Mouse (Mus musculus) 3134 (cell line): Measurements from ENCODE around the gene Hdac4.
A peak's percentile ranks its signal among the peaks of the same experiment; 100 is the strongest.

Experiments used
- DNase-seq: peaks from one replicate; pipeline ENCODE4 v3.0.0-alpha.2; 2011; ENCODE audit warnings: low spot score; ENCODE audit not compliant: insufficient read length; ENCODE audit errors: extremely low read depth

The Hdac4 gene

GRCm38 (mm10) chr1:92069932-92070677 lies 125.4 kb downstream of the Hdac4 start:
- no peak for DNase-seq

GRCm38 (mm10) chr1:92069464-92069863 lies 126.0 kb downstream of the Hdac4 start:
- no peak for DNase-seq

GRCm38 (mm10) chr1:92064307-92064706 lies 131.2 kb downstream of the Hdac4 start:
- DNase-seq: peak; percentile 20

GRCm38 (mm10) chr1:92063271-92063670 lies 132.2 kb downstream of the Hdac4 start:
- no peak for DNase-seq

GRCm38 (mm10) chr1:92061198-92062073 lies 134.1 kb downstream of the Hdac4 start:
- DNase-seq: no peak

GRCm38 (mm10) chr1:92060532-92061064 lies 134.9 kb downstream of the Hdac4 start:
- no peak for DNase-seq

- no peak for DNase-seq
These were observed 135.9 kb downstream of the Hdac4 start for GRCm38 (mm10) chr1:92059571-92059970.

GRCm38 (mm10) chr1:92058731-92059425 lies 136.6 kb downstream of the Hdac4 start:
- no peak for DNase-seq

- DNase-seq: no peak
These were observed 138.4 kb downstream of the Hdac4 start for GRCm38 (mm10) chr1:92057068-92057467.

GRCm38 (mm10) chr1:92055149-92055548 lies 140.3 kb downstream of the Hdac4 start:
- no peak for DNase-seq

GRCm38 (mm10) chr1:92052190-92052589 lies 143.3 kb downstream of the Hdac4 start:
- DNase-seq: no peak

- DNase-seq: no peak
These were observed 143.9 kb downstream of the Hdac4 start for GRCm38 (mm10) chr1:92051489-92052062.

GRCm38 (mm10) chr1:92050992-92051391 lies 144.5 kb downstream of the Hdac4 start:
- no peak for DNase-seq

GRCm38 (mm10) chr1:92050566-92050965 lies 144.9 kb downstream of the Hdac4 start:
- no peak for DNase-seq

GRCm38 (mm10) chr1:92048415-92049354 lies 146.8 kb downstream of the Hdac4 start:
- no peak for DNase-seq

- DNase-seq: no peak
These were observed 149.8 kb downstream of the Hdac4 start for GRCm38 (mm10) chr1:92045671-92046070.

- no peak for DNase-seq
These were observed 150.6 kb downstream of the Hdac4 start for GRCm38 (mm10) chr1:92044868-92045267.

- no peak for DNase-seq
These were observed 151.5 kb downstream of the Hdac4 start for GRCm38 (mm10) chr1:92043989-92044388.

GRCm38 (mm10) chr1:92042126-92042525 lies 153.4 kb downstream of the Hdac4 start:
- DNase-seq: no peak
